Mouse (Mus musculus): ENCODE measurements around the gene Plscr3. TPM values are rescaled to one million over a fixed set of nuclear protein-coding genes. Genes with fewer than 3 reads are reported as not detected.
"Not testable (repeated sequence)": the region's sequence is repeated elsewhere in the genome, so short reads cannot be mapped to it uniquely, and the experiment has no call there.

Plscr3 gene
- polyA plus RNA-seq, 1 experiment: 35.3 TPM

DNA sequence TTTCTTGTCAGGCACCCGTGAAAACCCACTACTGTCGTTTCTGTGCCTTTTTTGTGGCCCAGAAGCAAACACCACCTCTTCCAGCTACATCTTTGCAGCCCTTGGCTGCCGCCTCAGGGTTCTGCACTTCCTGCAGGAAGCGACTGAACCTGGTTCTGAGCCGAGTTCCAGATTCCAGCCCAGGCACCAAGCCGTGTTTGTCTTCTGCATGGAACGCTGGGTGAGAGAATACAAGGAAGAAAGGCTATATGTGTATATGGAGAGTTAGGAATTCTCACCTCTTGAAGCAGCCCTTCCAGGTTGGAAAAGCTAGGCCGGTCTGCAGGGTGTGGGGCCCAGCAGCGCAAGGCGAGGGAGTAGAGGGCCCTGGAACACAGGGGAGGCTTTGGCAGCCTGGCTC, 8.5 kb downstream of the Plscr3 start:
- no peak overlapping the region for H3K27ac ChIP-seq (ENCODE audit: insufficient read depth, low read length)
- TF ChIP-seq POLR2A (IDR thresholded peaks at IDR 0.05; ENCODE audit: extremely low read depth, insufficient read depth, low read length) (no peak), CTCF (IDR thresholded peaks at IDR 0.05; ENCODE audit: extremely low read depth, insufficient read depth, low read length) (no peak)
- H3K4me1 ChIP-seq (ENCODE audit: control insufficient read depth, insufficient read depth, low read length): no peaks in the 10 kb centered on the region
- H3K4me3 ChIP-seq (ENCODE audit: insufficient read depth, low read length): no peak overlapping the region

DNA sequence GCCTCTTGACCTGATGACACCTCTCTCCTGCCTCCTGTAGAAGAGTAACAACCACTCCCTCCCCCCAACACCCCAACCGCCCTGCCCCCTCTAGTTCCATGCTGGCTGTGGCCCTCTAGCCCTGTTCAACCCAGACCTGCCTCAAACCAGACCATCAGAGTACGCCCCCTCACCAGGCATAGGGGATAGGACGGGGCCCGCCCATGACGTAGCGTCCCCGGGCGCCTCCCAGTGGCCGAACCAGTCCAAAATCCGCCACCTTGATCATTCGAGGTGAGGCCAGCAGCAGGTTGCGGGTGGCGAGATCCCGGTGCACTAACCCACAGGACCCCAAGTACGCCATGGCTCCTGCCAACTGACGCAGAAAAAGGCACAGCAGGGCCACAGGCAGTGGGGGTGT, 9.2 kb downstream of the Plscr3 start:
- Histone ChIP-seq H3K4me1 (ENCODE audit: control insufficient read depth, insufficient read depth, low read length) (no peaks in the 10 kb centered on the region), H3K4me3 (ENCODE audit: insufficient read depth, low read length) (no peak overlapping the region), H3K27ac (ENCODE audit: insufficient read depth, low read length) (no peak overlapping the region)
- TF ChIP-seq POLR2A (IDR thresholded peaks at IDR 0.05; ENCODE audit: extremely low read depth, insufficient read depth, low read length): no peak
- no peak for TF ChIP-seq CTCF (IDR thresholded peaks at IDR 0.05; ENCODE audit: extremely low read depth, insufficient read depth, low read length)

DNA sequence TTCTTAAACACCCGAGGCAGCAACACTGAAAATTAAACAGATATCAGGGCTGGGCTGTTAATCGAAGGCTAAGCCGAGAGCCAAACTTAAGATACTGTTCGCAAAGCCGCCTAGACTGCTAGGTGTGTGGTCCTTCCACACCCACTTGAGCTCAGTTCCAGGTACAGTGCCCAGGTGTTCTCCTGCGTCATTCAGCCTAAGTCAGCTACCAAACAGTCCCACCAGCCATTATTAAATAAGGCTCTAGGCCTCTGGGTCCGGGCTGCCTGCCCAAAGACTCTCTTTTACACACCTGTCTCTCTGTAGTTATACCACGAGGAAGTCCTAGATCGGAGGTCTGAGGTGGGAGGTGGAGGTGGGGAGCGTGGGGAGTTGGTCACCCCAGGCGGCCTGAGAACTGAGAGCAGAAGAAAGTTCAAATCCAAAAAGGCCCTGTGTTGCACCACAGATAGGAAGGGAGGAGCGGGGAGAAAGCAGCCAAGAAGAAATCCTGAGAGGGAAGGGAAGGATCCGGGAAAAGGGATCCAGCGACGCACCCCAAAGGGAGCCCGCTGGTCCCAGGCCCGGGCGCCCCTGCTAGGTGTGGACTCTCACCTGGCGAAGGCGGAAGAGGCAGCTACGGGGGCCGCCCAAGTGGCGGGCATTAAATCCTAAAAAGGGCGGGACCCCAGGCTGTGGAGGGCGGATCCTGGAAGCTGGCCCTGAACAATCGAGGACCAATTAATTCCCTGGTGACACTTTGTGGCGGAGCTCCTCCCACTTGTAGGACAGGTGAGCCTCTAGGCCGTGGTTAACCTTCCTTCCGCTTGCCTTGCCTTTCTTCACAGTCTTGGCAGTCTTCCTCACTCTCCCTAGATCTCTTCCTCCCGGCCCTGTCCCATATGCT, 12.2 kb downstream of the Plscr3 start, which contains the start of gene Tnk1:
TSS of gene Tnk1 (minus strand) at position 618 of the 886 bp plus-strand sequence.
- Histone ChIP-seq H3K27ac (ENCODE audit: insufficient read depth, low read length) (no peak within 1 kb of the TSS), H3K4me3 (ENCODE audit: insufficient read depth, low read length) (no peak within 1 kb of the TSS), H3K4me1 (ENCODE audit: control insufficient read depth, insufficient read depth, low read length) (no peaks in the 10 kb centered on the region)
- no peak for TF ChIP-seq POLR2A (IDR thresholded peaks at IDR 0.05; ENCODE audit: extremely low read depth, insufficient read depth, low read length)
- TF ChIP-seq CTCF (IDR thresholded peaks at IDR 0.05; ENCODE audit: extremely low read depth, insufficient read depth, low read length): no peak

DNA sequence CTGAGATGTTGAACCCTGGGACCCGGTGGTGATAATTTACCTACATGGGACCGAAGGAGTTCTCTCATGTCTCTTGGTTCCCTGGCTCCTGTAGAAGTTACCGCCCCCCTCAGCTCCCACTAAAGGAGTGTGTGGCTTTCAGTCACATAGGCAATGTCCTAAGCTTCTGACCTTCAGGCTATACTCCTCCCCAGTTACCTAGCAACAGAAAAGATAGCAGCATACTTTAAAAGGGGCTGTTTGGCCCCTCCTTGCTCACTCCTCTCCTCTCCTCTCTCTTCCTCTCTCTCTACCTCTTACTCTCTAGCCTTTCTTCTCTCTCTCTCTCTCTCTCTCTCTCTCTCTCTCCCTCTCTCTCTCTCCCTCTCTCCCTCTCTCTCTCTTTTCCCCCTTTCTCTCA, 17.6 kb downstream of the Plscr3 start:
- not testable (repeated sequence) for H3K27ac ChIP-seq (ENCODE audit: insufficient read depth, low read length); H3K4me3 ChIP-seq (ENCODE audit: insufficient read depth, low read length); H3K4me1 ChIP-seq (ENCODE audit: control insufficient read depth, insufficient read depth, low read length)

DNA sequence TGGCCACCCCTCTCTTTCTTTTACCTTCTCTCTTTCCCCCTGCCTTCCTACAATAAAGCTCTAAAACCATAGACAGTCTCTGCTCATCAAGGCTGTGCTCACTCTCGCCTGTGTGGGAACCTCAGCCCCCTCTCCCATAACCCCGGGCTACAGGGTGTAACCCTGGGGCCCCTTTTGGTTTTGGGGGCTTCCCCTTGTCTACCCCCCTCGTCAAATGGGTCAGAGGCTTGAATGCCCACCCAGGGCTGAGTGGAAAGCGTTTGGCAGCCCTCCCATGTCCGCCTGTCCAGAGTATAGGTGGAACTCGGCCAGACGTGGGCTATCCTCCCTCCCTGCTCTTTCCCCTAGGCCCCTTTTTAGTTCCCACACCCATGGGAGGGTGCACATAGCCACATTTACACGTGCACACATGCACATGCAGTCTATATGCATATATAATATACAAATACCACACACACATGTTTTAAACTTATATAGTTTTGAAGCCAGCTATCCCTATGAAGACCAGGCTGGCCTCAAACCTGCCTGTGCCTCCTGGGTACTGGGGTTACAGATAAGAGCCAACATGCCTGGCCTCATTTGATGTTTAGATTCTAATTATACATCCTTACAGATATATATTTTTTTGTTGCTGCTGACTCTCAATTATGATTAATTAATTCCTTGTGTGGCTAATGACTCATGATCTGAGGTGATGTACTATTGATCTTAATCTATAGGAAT, 18.1 kb downstream of the Plscr3 start:
- H3K4me1 ChIP-seq (ENCODE audit: control insufficient read depth, insufficient read depth, low read length): peaks cover 2% of the 10 kb centered on the region; the same call in 1 of the 2 replicates
- no peak for TF ChIP-seq POLR2A (IDR thresholded peaks at IDR 0.05; ENCODE audit: extremely low read depth, insufficient read depth, low read length)
- TF ChIP-seq CTCF (IDR thresholded peaks at IDR 0.05; ENCODE audit: extremely low read depth, insufficient read depth, low read length): no peak
- H3K27ac ChIP-seq (ENCODE audit: insufficient read depth, low read length): no peak overlapping the region
- no peak overlapping the region for H3K4me3 ChIP-seq (ENCODE audit: insufficient read depth, low read length)

DNA sequence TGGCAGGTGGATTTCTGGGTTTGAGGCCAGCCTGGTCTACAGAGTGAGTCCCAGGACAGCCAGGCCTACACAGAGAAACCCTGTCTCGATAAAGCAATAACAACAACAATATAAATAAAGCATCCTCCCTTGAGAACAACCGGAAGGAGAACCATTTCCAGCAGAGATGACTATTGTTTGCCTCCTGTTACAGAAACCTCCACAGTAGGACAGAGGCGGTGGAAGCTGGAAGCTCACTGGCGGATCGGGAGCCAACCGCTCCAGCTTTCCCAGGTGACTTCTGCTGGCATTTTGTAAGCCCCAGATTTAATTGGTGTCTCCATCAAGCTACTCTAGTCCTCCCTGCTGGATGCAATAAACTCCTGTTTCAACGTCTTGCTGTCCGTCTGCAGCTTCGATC, 19.4 kb downstream of the Plscr3 start:
- peaks cover 2% of the 10 kb centered on the region; the same call in 1 of the 2 replicates for H3K4me1 ChIP-seq (ENCODE audit: control insufficient read depth, insufficient read depth, low read length)
- H3K4me3 ChIP-seq (ENCODE audit: insufficient read depth, low read length): no peak overlapping the region
- no peak for TF ChIP-seq CTCF (IDR thresholded peaks at IDR 0.05; ENCODE audit: extremely low read depth, insufficient read depth, low read length)
- TF ChIP-seq POLR2A (IDR thresholded peaks at IDR 0.05; ENCODE audit: extremely low read depth, insufficient read depth, low read length): no peak
- H3K27ac ChIP-seq (ENCODE audit: insufficient read depth, low read length): no peak overlapping the region

DNA sequence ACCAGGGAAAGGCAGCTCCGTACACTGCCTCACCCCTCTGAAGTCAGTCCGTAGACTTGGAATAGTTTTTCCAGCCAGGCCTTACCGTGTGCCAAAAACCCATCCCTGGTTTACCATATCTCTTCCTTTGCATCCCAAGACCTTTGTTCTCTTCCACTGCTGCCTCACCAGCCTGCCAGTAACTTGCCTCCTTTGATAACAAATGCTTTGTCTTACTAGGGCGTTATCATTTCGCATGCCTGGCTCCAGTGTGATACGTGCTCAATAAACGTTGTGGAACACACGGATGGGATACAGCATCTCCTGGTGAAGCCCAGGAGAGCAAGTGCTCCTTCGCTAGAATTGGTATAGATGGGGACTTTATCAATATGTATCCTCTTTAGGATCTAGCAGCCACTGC, 21.2 kb downstream of the Plscr3 start:
- no peak for TF ChIP-seq POLR2A (IDR thresholded peaks at IDR 0.05; ENCODE audit: extremely low read depth, insufficient read depth, low read length)
- no peak for TF ChIP-seq CTCF (IDR thresholded peaks at IDR 0.05; ENCODE audit: extremely low read depth, insufficient read depth, low read length)
- Histone ChIP-seq H3K27ac (ENCODE audit: insufficient read depth, low read length) (no peak overlapping the region), H3K4me3 (ENCODE audit: insufficient read depth, low read length) (no peak overlapping the region), H3K4me1 (ENCODE audit: control insufficient read depth, insufficient read depth, low read length) (peaks cover 2% of the 10 kb centered on the region; the same call in 1 of the 2 replicates)

DNA sequence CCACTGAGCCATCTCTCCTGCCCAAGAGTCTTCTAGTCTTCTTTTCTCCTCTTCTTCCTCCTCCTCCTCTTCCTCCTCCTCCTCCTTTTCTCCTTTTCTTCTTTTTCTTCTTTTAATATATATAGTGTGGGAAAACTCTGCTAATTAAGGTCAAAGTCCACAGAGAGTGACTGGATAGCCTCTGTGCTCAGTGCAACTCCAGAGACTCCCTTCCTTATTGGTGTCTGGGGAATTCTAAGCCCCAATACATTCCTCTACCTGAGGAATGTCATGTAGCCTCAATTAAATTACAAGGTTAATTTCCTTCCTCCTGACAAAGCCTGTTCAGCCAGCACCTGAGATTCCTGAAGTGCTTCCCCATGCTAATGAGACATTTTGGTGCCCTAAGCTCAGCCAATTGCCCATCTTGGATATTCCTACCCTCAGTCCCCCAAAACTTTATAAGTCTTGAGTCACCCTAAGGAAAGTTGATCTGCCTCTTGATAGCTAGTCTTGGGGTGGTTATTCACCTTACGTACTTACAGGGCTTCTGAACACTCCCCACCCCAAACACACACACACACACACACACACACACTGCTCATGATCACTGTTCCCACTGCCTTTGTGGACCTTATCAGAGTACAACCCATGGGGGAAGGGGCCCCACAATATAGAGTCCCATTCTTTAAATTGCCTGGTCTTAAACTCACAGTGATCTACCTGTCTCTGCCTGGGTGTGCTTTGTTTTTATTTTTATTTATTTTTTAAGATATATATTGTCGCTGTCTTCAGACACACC, 24.3 kb downstream of the Plscr3 start:
- no peak for TF ChIP-seq POLR2A (IDR thresholded peaks at IDR 0.05; ENCODE audit: extremely low read depth, insufficient read depth, low read length)
- TF ChIP-seq CTCF (IDR thresholded peaks at IDR 0.05; ENCODE audit: extremely low read depth, insufficient read depth, low read length): no peak
- Histone ChIP-seq H3K27ac (ENCODE audit: insufficient read depth, low read length) (no peak overlapping the region), H3K4me3 (ENCODE audit: insufficient read depth, low read length) (no peak overlapping the region), H3K4me1 (ENCODE audit: control insufficient read depth, insufficient read depth, low read length) (peaks cover 2% of the 10 kb centered on the region; the same call in 1 of the 2 replicates)

DNA sequence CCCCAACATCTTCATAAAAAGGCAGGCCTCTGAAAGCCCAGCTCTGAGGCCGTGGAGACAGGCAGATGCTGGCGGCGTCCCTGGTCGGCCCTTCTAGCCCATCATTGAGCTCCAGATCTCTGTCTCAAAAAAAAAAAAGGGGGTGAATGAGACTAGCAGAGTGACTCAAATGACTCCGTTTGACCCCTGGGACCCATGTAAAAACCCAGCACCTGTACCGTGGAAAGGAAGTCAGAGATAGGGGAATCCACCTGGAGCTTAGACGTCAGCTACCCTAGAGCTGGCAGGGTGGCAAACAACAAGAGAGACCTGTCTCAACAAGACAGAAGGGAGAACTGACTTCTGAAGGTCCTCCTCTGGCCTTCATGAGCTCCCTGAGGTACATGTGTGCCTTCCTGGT, 25.6 kb downstream of the Plscr3 start:
- Histone ChIP-seq H3K4me1 (ENCODE audit: control insufficient read depth, insufficient read depth, low read length) (no peaks in the 10 kb centered on the region), H3K4me3 (ENCODE audit: insufficient read depth, low read length) (no peak overlapping the region), H3K27ac (ENCODE audit: insufficient read depth, low read length) (no peak overlapping the region)
- TF ChIP-seq CTCF (IDR thresholded peaks at IDR 0.05; ENCODE audit: extremely low read depth, insufficient read depth, low read length) (no peak), POLR2A (IDR thresholded peaks at IDR 0.05; ENCODE audit: extremely low read depth, insufficient read depth, low read length) (no peak)

Measured in cortical plate, adult 2 months (tissue).